In genomic region chr2:155443446-155443845, GRCm38 (mm10) we compare ENCODE assay signal across 22 mouse cellular contexts. TPM values are rescaled to one million over a fixed set of nuclear protein-coding genes. Genes with fewer than 3 reads are reported as not detected.
DNase-seq lines count a peak whose midpoint lies in the region; ATAC-seq and TF ChIP-seq lines count a peak whose summit lies in the region.
"Had no signal": no experiment of that assay in that cellular context is flagged by ENCODE, and none has a peak within 500 bp of the region (broad histone marks: within the 10 kb centered on the region; RNA-seq: fewer than 3 reads in every experiment).

No protein-coding gene starts in this region.

- H3K9me3 ChIP-seq in limb, embryonic 14.5 days (ENCODE audit: control insufficient read depth, low read length), result no peaks in the 10 kb centered on the region
- no peaks in the 10 kb centered on the region for H3K9me3 ChIP-seq in limb, embryonic 10.5 days (replicated peaks)
- H3K9me3 ChIP-seq: liver, embryonic 13.5 days; lung, embryonic 15.5 days; midbrain, embryonic 12.5 days; neural tube, embryonic 12.5 days had no signal

- no peak for TF ChIP-seq POLR2A in limb, embryonic 14.5 days (IDR thresholded peaks at IDR 0.05; ENCODE audit: borderline replicate concordance, extremely low read depth, insufficient read depth, insufficient read length)
- no peak for TF ChIP-seq POLR2A in embryonic fibroblast, embryonic 13.5 days (IDR thresholded peaks at IDR 0.05; ENCODE audit: low read depth, low read length)

- H3K4me2 ChIP-seq in limb, embryonic 14.5 days (replicated peaks; ENCODE audit: low read depth, low read length, severe bottlenecking), result no peak overlapping the region
- H3K4me2 ChIP-seq: liver, embryonic 13.5 days; lung, embryonic 15.5 days; midbrain, embryonic 12.5 days; neural tube, embryonic 12.5 days had no signal

- no peak for ATAC-seq in limb, embryonic 14.5 days (ENCODE audit: low FRiP score, low read depth)
- ATAC-seq: activated CD4-positive, CD25-positive, alpha-beta regulatory T cell, adult 4 months; forebrain, embryonic 14.5 days; hindbrain, embryonic 16.5 days; intestine, postnatal 0 days had no signal

- no peak overlapping the region for H3K9ac ChIP-seq in limb, embryonic 14.5 days (ENCODE audit: low read depth, low read length, severe bottlenecking)
- H3K9ac ChIP-seq: liver, embryonic 13.5 days; lung, embryonic 15.5 days; midbrain, embryonic 12.5 days; neural tube, embryonic 12.5 days had no signal

- no peaks in the 10 kb centered on the region for H3K27me3 ChIP-seq in limb, embryonic 14.5 days (ENCODE audit: control insufficient read depth, insufficient read depth, low read length)
- H3K27me3 ChIP-seq in limb, embryonic 10.5 days (ENCODE audit: low read depth, poor library complexity, severe bottlenecking), result no peaks in the 10 kb centered on the region
- H3K27me3 ChIP-seq: liver, embryonic 13.5 days; lung, embryonic 15.5 days; midbrain, embryonic 12.5 days; neural tube, embryonic 12.5 days had no signal

- no peaks in the 10 kb centered on the region for H3K36me3 ChIP-seq in limb, embryonic 14.5 days (ENCODE audit: control insufficient read depth, insufficient read depth, low read length)
- peaks cover 4% of the 10 kb centered on the region for H3K36me3 ChIP-seq in limb, embryonic 10.5 days
- H3K36me3 ChIP-seq: lung, embryonic 15.5 days; midbrain, embryonic 12.5 days; neural tube, embryonic 12.5 days had no signal

- WGBS in limb, embryonic 14.5 days, result 68% methylated on average over 2 of the region's 2 CpGs
- 71% methylated on average over 2 of the region's 2 CpGs for WGBS in limb, embryonic 10.5 days

- no peaks in the 10 kb centered on the region for H3K4me1 ChIP-seq in limb, embryonic 14.5 days (ENCODE audit: control insufficient read depth, insufficient read depth, low read length)
- H3K4me1 ChIP-seq in limb, embryonic 10.5 days, result no peaks in the 10 kb centered on the region
- H3K4me1 ChIP-seq in embryonic fibroblast, embryonic 13.5 days (ENCODE audit: control insufficient read depth, insufficient read depth, low read length), result peaks cover 6% of the 10 kb centered on the region; the same call in 1 of the 2 replicates
- H3K4me1 ChIP-seq: liver, embryonic 13.5 days; lung, embryonic 15.5 days; midbrain, embryonic 12.5 days; neural tube, embryonic 12.5 days had no signal

- H3K4me3 ChIP-seq in limb, embryonic 14.5 days (replicated peaks; ENCODE audit: low read length), result no peak overlapping the region
- H3K4me3 ChIP-seq in limb, embryonic 10.5 days, result no peak overlapping the region
- no peak overlapping the region for H3K4me3 ChIP-seq in embryonic fibroblast, embryonic 13.5 days (ENCODE audit: insufficient read depth, low read length)
- H3K4me3 ChIP-seq: heart, adult 2 months; liver, embryonic 13.5 days; lung, embryonic 15.5 days; midbrain, embryonic 12.5 days; neural tube, embryonic 12.5 days had no signal

- no peak for TF ChIP-seq CTCF in embryonic fibroblast, embryonic 13.5 days (IDR thresholded peaks at IDR 0.05; ENCODE audit: borderline replicate concordance, insufficient read depth, low read length)

- DNase-seq in adrenal gland, postnatal 36 days, result peak; percentile 26 to 29
- DNase-seq in adrenal gland, adult 18-20 months (ENCODE audit: low spot score in 2 of 2), result no peak
- no peak for DNase-seq in limb, embryonic 14.5 days (ENCODE audit: low spot score)
- no peak for DNase-seq in limb, embryonic 10.5 days (ENCODE audit: low spot score)
- DNase-seq in NIH3T3 (ENCODE audit: low read depth), result peak; percentile 33
- no peak for DNase-seq in urinary bladder, adult 18-20 months (ENCODE audit: low spot score in 2 of 2)
- DNase-seq in right cerebral cortex, postnatal 36 days (ENCODE audit: low spot score in 2 of 2), result no peak
- DNase-seq: cerebellum, adult 9-11 months; gastrocnemius, postnatal 14 days; heart, adult 2 months; kidney, postnatal 14 days; liver, embryonic 13.5 days; lung, postnatal 4 days; thymus, postnatal 36 days had no signal

- H3K27ac ChIP-seq in limb, embryonic 14.5 days (replicated peaks; ENCODE audit: low read depth, low read length), result 0 out of 2 replicates have a peak overlapping the region, but pooled peaks have one; percentile 3
- no peak overlapping the region for H3K27ac ChIP-seq in limb, embryonic 10.5 days
- H3K27ac ChIP-seq in embryonic fibroblast, embryonic 13.5 days (ENCODE audit: insufficient read depth, low read length), result peak overlapping the region; percentile 18; the same call in 1 of the 2 replicates
- H3K27ac ChIP-seq: heart, adult 2 months; liver, embryonic 13.5 days; lung, embryonic 15.5 days; midbrain, embryonic 12.5 days; neural tube, embryonic 12.5 days had no signal

RNA-seq across cellular contexts. Expression of gene Ncoa6, which starts 30.2 kb away (rescaled TPM):
- total RNA-seq in adrenal gland, postnatal 36 days (2021), result 10 to 100 TPM; 40.1 to 41.2 TPM
- total RNA-seq in adrenal gland, adult 18-20 months (2021), result 10 to 100 TPM; 33.3 to 39.4 TPM
- 45.4 and 54.2 TPM in 2 replicates for polyA plus RNA-seq in limb, embryonic 14.5 days (2012; rRNA removed)
- 26.9 and 31.1 TPM in 2 replicates for polyA plus RNA-seq in limb, embryonic 14.5 days (2014; fragmentation: Nextera tagmentation; extraction: Ambion mirVana)
- 19.6 and 21.1 TPM in 2 replicates for polyA plus RNA-seq in limb, embryonic 10.5 days (2016; fragmentation: Nextera tagmentation; extraction: Ambion mirVana)
- 44.7 and 44.8 TPM in 2 replicates for polyA plus RNA-seq in embryonic fibroblast, embryonic 13.5 days (2011; ENCODE audit: insufficient read length, low read depth, missing spikeins)

Comparison
In these comparisons a context has a peak if more than half of its experiments do, and no peak if none do; other contexts are left out.
1. DNase-seq: peak in adrenal gland, postnatal 36 days (2 of 2) and NIH3T3 (single experiment); none in adrenal gland, adult 18-20 months (0 of 2), limb, embryonic 14.5 days (single experiment), limb, embryonic 10.5 days (single experiment), urinary bladder, adult 18-20 months (0 of 2) and right cerebral cortex, postnatal 36 days (0 of 2).